Mouse (Mus musculus): Measurements from ENCODE around the gene Zfp414. TPM values are rescaled to one million over a fixed set of nuclear protein-coding genes. Genes with fewer than 3 reads are reported as not detected.

The Zfp414 gene
- polyA plus RNA-seq, 1 experiment from 2014 or later, result 33.0 TPM

- CTCF ChIA-PET, result interaction anchor here (1.3 kb wide), 2 partner anchors 9 to 15 kb away, joined by 3 to 4 read pairs; no protein-coding TSS in a partner anchor
- POLR2A ChIA-PET, result no interaction called here
- H3K27me3 ChIP-seq, result no peaks in the 10 kb centered on the region
- DNase-seq (ENCODE audit: low read depth, low spot score) (no peak), ATAC-seq (no peak)
- in situ Hi-C loops (cut with MboI; ENCODE audit: low pct_unique_long_range_greater_than_20kb), result no loop called here
- TF ChIP-seq CTCF (IDR thresholded peaks at IDR 0.05), result no peak
Observed at GRCm38 (mm10) chr17:33649781-33650475, 21.0 kb downstream of the Zfp414 start.

DNA sequence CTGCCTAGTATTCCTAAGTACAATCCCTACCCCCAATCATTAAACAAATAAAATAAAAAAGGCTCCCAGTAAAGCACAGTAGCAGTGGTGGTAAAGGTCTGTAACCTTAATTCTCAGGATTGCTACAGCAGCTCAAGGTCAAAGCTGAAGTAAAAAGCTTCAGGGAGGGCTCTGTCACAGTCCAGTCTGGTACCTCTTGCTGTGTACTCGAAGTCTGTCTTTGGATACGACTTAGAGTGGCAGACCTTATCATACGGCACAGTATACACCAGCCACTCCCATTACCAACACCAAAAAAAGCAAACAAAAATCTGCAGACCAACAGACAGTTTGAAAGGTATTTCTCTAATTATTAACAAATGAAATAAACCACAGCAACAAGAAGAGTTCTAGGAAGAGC, 37.9 kb downstream of the Zfp414 start:
- in situ Hi-C loops (cut with MboI; ENCODE audit: low pct_unique_long_range_greater_than_20kb), result no loop called here
- ATAC-seq, result no peak
- no peaks in the 10 kb centered on the region for H3K27me3 ChIP-seq
- CTCF ChIA-PET, result no interaction called here
- POLR2A ChIA-PET, result no interaction called here
- TF ChIP-seq CTCF (IDR thresholded peaks at IDR 0.05), result no peak
- DNase-seq (ENCODE audit: low read depth, low spot score), result no peak

DNA sequence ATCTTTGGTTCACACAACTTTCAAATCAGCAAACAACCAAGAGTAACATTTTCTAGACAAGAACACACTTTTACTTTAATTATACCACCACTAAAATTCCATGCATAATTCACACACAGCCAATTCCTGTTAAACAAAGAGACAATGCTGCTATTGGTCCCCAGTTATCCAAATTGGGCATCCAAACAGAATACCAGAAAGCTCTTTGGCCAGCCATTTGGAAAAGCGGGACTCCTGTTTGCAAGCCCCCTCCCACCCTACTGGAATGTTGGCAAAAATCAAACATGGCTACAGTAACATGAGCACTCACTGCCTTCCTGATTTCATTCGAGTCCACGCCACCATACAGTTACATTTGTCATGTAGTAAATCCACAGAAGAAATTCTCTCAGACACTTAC, 40.8 kb downstream of the Zfp414 start:
- POLR2A ChIA-PET, result interaction anchor here (0.9 to 1.3 kb wide), 2 partner anchors 10 to 26 kb away, joined by 4 to 5 read pairs; no protein-coding TSS in a partner anchor
- in situ Hi-C loops (cut with MboI; ENCODE audit: low pct_unique_long_range_greater_than_20kb), result no loop called here
- DNase-seq (ENCODE audit: low read depth, low spot score), result no peak
- TF ChIP-seq CTCF (IDR thresholded peaks at IDR 0.05), result no peak
- no peaks in the 10 kb centered on the region for H3K27me3 ChIP-seq
- ATAC-seq, result no peak
- CTCF ChIA-PET, result no interaction called here

DNA sequence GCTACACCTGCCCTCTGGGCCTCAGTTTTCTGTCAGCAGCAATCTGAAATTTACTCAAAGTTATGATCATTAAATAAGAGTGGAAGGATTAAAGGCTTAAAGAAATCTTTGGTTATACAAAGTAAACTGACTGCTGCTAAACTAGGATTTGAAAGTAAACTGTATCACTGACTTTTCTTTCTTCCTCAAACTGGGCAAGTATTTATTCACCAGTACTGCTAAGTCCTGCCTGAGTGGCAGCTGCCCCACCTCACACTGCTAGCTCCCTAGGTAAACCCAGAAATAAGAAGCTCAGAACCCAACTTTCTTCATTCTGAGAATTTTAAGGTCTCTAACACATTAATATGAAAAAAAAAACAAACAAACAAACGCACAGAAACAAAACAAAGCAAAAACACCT, 44.9 kb downstream of the Zfp414 start:
- in situ Hi-C loops (cut with MboI; ENCODE audit: low pct_unique_long_range_greater_than_20kb), result no loop called here
- H3K27me3 ChIP-seq, result no peaks in the 10 kb centered on the region

GRCm38 (mm10) chr17:33675452-33675851, 46.6 kb downstream of the Zfp414 start:
- DNase-seq (ENCODE audit: low read depth, low spot score) (no peak), ATAC-seq (no peak)
- POLR2A ChIA-PET, result no interaction called here
- in situ Hi-C loops (cut with MboI; ENCODE audit: low pct_unique_long_range_greater_than_20kb), result no loop called here
- CTCF ChIA-PET, result interaction anchor here (1.1 to 1.8 kb wide), 3 partner anchors 8 to 152 kb away, joined by 4 to 6 read pairs (median 4); no protein-coding TSS in a partner anchor
- no peak for TF ChIP-seq CTCF (IDR thresholded peaks at IDR 0.05)
- no peaks in the 10 kb centered on the region for H3K27me3 ChIP-seq

More for the DNA sequence above, 44.9 kb downstream of the Zfp414 start:
- CTCF ChIA-PET, result interaction anchor here (0.6 kb wide), 1 partner anchor 125 kb away, joined by 3 read pairs; no protein-coding TSS in a partner anchor
- no peak for TF ChIP-seq CTCF (IDR thresholded peaks at IDR 0.05)
- DNase-seq (ENCODE audit: low read depth, low spot score) (no peak), ATAC-seq (no peak)
- POLR2A ChIA-PET, result no interaction called here

GRCm38 (mm10) chr17:33676086-33676485, 47.2 kb downstream of the Zfp414 start:
- CTCF ChIA-PET, result interaction anchor here (1.8 kb wide), 1 partner anchor 151 kb away, joined by 6 read pairs; no protein-coding TSS in a partner anchor
- no peak for DNase-seq (ENCODE audit: low read depth, low spot score)
- POLR2A ChIA-PET, result interaction anchor here (0.6 kb wide), 1 partner anchor 136 kb away, joined by 5 read pairs; no protein-coding TSS in a partner anchor
- H3K27me3 ChIP-seq, result no peaks in the 10 kb centered on the region
- in situ Hi-C loops (cut with MboI; ENCODE audit: low pct_unique_long_range_greater_than_20kb), result no loop called here
- no peak for TF ChIP-seq CTCF (IDR thresholded peaks at IDR 0.05)
- no peak for ATAC-seq

DNA sequence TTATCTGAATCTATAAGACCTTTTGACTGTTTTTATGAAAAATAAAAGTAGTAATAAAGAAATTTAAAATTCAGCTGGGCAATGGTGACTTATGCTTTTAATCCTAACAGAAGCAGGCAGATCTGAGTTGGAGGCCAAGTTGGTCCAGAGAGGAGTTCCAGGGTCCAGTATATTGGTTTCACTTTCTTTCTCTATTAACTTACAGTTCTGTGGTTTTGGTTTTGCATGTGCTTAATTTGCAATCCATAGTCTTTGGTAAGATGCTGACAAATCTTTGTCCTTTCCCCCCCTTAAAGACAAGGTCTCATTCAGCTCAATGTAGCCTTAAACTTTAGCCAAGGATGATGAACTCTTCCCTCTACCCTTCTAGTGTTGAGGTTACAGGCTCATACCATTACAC, 49.9 kb downstream of the Zfp414 start:
- ATAC-seq, result no peak

More for the DNA sequence above, 49.9 kb downstream of the Zfp414 start:
- no peak for DNase-seq (ENCODE audit: low read depth, low spot score)
- no peaks in the 10 kb centered on the region for H3K27me3 ChIP-seq
- TF ChIP-seq CTCF (IDR thresholded peaks at IDR 0.05), result no peak
- in situ Hi-C loops (cut with MboI; ENCODE audit: low pct_unique_long_range_greater_than_20kb), result no loop called here
- ChIA-PET CTCF (no interaction called here), POLR2A (no interaction called here)

Other genes with a start within 250 kb of the Zfp414 start
- gene Zfp101, start 234.4 kb upstream of the Zfp414 start, polyA plus RNA-seq (2021), result 5.9 TPM
- not detected for gene Actl9, start 196.2 kb upstream of the Zfp414 start, polyA plus RNA-seq (2021)
- 15.4 TPM for gene Adamts10, start 104.9 kb upstream of the Zfp414 start, polyA plus RNA-seq (2021)
- gene Myo1f, start 73.4 kb upstream of the Zfp414 start, polyA plus RNA-seq (2021), result not detected
- 0.56 TPM for gene Pram1, start 9.0 kb downstream of the Zfp414 start, polyA plus RNA-seq (2021)
- 248 TPM for gene Hnrnpm, start 57.8 kb downstream of the Zfp414 start, polyA plus RNA-seq (2021)
- 77.2 TPM for gene March2, start 89.6 kb downstream of the Zfp414 start, polyA plus RNA-seq (2021)
- gene Rab11b, start 131.4 kb downstream of the Zfp414 start, polyA plus RNA-seq (2021), result 222 TPM
- 1.8 TPM for gene Angptl4, start 152.7 kb downstream of the Zfp414 start, polyA plus RNA-seq (2021)
- gene Kank3, start 181.4 kb downstream of the Zfp414 start, polyA plus RNA-seq (2021), result 4.1 TPM
- 1,207 TPM for gene Rps28, start 195.5 kb downstream of the Zfp414 start, polyA plus RNA-seq (2021)
- gene Ndufa7, start 195.5 kb downstream of the Zfp414 start, polyA plus RNA-seq (2021), result 361 TPM
- gene Cd320, start 214.0 kb downstream of the Zfp414 start, polyA plus RNA-seq (2021), result 43.1 TPM
- gene Gm7029, start 244.7 kb downstream of the Zfp414 start, polyA plus RNA-seq (2021), result not detected

All from Patski (cell line).